Mouse (Mus musculus) heart, adult 18-20 months (tissue): ENCODE data around the gene Hao1. TPM values are rescaled to one million over a fixed set of nuclear protein-coding genes. Genes with fewer than 3 reads are reported as not detected.
A peak's percentile ranks its signal among the peaks of the same experiment; 100 is the strongest.

Source experiments
- DNase-seq, 2 experiments: peaks; one replicate each; pipeline ENCODE4 v3.0.0; 2021 to 2022; ENCODE audit warnings: mixed read lengths in 1 of 2
- long read RNA-seq, 2 experiments: library from polyadenylated mRNA; stranded (forward); transcript quantifications; one replicate each; pipeline ENCODE4 v2.0.0; 2021
- total RNA-seq, 2 experiments: library from RNA; stranded (reverse); gene quantifications; 2 replicates each; pipeline ENCODE4 v1.2.3; 2021

Hao1 gene
- total RNA-seq: not detected
- long read RNA-seq, experiment 1: 0 reads
- long read RNA-seq, experiment 2: 0 reads

DNA sequence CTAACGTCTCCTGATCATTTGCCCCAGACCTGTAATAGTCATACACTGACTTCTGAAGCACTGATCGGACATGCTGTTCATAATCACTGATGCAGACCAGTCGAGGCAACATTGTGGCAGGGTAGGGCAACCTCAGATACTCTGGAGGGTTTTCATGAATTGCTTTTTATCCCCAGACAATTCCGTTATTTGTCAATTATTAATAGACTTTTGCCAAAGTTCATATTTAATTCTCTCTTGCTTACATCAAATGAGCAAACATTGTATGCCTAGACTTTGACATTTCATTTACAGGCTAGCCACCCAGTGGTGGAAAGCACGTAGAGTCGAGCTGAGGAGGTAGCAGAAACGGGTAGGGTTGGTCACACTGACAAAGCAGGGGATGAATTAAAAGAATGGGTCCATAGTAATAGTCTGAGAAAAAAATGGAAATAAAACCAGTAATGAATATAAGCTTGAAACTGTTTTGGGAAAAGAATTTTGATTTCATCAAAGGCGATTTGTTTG, at the start of gene Hao1:
Gene Hao1, minus strand, starts transcription at position 148 of the 507 bp plus-strand sequence.
- DNase-seq: no peak

DNA sequence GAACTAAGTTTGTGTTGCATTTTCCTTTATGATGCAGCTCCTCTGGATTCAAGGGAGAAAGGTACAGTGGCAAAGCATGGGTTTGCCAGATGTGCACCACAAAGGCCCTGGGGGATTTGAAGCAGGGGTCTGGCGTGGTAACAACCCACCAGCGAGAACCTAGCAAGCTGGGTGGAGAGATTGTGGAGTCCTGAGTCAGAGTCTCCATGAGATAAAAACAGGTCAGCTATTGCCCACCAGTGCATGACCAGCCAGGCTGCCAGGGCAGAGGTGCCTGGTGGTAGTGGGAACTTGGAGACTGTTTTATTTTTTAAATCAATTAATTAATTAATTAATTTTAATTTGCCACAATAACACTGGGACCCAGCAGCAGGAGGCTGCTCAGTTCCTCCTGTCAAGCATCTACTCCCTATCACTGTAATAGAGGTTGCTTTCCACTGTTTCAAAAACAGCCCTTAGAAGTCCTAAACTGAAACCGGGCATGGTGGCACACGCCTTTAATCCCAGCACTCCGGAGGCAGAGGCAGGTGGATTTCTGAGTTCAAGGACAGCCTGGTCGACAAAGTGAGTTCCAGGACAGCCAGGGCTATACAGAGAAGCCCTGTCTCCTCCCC, 37.0 kb upstream of the Hao1 start:
- DNase-seq: no peak

DNA sequence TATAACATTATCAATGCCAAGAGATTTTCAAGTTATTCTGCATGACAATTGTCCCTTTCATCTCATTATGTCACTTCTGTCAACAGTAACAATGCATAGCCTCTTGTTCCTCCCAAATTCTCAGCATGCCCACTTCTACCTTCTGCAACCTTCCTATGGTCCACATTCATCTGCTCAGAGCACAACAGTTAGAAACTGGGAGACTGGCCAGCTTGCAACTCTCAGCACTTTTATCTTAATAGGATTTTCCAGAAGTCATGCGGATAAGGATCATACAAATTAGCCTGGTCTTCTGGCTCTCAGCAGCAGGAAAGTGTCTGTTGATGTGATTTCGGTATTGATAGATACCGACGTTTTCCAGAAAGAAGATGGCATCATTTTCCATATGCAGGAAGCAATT, 31.1 kb upstream of the Hao1 start:
- no peak for DNase-seq

DNA sequence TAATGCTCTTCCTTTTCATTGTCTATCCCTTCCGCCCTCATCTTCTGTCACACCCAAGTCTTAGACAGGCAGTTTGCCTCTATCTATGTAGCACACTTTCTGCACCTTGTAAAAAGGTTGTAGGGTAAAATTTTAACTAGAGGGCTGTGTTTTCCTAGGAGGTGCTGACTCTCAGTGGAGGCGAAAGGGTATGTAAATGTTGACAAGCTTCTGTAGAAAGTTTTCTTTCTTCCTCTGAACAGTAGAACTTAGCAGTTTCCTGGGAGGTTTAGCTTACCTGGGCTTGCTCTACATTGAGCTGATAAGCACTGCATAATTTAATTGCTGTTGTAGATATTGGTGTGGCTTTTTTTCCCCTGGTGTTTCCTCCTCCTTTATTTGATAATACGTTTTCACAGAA, 5.3 kb upstream of the Hao1 start:
- DNase-seq: no peak

DNA sequence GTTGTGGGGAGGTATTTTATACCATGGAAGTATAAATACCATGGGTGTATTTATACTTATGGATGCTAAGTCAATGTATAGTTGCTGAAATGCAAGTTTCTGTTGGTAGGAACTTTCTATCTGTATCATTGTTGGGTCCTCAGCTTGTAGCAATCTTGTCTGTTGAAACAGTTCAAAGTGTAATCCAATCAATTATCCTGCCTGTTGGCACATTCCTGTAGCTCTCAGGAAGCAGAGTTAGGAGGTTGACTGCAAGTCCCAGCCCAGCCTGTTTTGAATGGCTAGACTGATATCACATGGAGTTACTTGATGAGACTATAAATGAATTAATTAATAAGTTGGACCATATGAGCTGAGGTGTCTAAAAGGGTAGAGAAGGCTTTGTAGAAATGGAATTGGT, 1.8 kb downstream of the Hao1 start:
- no peak for DNase-seq

DNA sequence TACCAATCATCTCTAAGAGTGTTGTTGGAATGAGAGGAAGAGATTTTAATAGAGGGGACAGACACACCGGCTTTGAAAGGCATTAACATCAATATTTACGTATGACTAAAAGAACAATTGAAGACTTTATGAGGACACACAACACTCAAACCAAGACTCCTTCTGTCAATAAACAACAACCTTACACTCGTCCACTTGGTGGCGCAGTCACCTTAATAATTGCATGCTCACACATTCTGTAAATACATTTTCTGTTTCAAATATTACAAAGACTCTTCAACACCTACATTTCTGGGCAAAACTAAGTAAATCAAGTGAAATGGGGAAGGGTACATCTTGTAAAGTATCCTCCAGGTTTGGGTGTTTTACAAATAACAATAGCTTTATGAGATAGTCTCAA, 4.4 kb downstream of the Hao1 start:
- peak; percentile 17 to 79 for DNase-seq

DNA sequence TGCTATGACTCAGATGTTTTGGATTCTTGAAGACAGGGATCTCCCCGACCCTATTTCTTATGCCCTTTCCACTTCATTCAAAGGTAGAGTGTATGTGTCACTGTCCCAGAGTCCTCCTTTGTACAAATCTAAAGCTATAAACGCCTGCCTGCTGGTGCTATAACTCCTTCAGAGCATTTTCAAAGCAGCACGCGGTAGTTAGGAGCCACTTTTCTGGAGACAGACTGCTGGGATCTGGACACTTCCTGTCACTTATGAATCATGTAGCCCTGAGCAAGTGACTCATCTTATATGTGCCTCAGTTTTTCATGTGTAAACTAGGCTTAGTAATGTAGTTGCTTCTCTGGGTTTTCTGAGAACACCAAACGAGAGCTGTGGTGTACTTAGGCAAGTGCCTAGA, 9.1 kb downstream of the Hao1 start:
- DNase-seq: no peak

DNA sequence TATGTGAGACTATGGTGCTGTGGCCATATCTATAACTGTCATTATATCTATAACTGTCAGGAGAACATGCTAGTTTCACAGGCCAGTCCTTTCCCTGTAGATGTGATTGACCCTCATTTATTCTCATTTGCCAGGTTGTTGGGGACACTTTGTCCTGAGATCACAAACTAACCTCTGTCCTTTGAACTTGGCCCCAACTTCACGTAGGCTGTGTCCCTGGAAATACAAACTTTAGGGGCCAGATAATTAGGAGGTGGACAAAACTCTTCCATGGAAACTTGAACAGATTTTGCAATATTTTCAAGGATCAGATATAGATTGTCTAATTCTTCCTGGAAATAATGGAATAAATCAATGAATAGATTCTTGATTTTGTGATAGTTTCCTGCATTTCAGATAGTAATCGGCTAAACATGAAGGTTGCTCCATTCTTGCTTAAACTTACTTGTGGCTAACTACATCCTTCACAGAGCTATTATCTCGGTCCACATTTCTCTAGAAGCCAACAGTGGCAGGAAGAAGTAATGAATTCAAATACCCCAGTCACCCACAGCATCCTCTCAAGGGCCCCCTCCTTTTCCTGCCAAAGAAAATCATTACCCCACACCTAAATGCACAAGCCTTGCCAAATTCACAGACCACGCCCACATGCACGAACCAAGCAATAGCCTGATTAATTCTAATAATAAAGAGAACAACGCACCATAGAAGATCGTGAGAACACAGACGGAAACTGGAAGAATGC, 9.7 kb downstream of the Hao1 start:
- no peak for DNase-seq

DNA sequence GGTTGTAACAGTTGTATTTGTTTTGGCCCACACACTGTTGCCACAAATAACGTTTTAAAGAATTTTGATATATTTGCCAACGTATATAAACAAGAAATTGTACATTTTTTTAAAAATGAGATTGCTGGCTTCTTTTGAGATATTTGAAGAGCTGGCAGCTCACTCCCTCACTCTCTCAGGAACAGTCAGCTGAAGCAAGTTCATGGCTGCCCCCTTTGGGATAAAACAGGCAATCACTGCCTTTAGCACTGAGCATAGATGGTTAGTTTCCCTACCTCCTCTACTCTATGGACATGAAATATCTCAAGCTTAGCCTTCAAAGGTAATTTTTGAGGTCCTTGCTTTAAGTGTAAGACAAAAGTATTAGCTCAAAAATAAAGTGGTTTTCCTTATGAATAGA, 10.7 kb downstream of the Hao1 start:
- DNase-seq: no peak

DNA sequence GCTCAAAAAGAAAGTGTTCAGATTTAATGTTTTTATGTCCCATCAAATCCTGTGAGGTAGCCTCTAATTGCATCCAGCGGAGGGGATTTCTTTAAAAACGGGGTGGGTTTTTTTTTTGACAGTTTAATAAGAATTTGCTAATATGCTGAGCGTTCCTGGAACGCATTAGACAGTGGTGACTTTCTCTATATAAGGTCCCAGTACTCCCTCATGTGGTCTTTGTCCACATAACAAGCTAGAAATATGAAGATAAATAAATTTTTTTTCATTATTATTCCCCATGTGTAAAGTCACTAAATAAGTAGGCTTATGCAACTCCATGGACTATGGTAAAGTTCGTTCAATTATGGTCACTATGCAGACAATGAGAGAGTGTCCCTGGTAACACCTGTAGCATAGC, 13.1 kb downstream of the Hao1 start:
- DNase-seq: no peak

DNA sequence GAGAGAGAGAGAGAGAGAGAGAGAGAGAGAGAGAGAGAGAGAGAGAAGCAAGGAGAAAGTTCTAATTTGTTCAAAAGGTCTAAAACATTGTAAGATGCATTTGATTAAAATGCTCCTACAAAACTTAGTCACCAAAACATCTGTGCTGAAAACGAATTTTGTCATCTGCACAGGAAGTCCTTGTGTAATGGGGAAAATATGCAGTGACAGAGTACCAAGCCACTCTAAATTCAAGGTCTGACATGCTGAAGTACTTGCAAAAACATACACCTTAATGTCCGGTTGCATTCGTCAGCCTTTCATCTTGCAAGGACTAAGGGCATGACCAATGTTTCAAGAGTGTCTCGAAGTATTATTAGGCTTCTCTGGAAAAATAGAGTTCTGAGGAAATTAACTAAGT, 15.7 kb downstream of the Hao1 start:
- no peak for DNase-seq

DNA sequence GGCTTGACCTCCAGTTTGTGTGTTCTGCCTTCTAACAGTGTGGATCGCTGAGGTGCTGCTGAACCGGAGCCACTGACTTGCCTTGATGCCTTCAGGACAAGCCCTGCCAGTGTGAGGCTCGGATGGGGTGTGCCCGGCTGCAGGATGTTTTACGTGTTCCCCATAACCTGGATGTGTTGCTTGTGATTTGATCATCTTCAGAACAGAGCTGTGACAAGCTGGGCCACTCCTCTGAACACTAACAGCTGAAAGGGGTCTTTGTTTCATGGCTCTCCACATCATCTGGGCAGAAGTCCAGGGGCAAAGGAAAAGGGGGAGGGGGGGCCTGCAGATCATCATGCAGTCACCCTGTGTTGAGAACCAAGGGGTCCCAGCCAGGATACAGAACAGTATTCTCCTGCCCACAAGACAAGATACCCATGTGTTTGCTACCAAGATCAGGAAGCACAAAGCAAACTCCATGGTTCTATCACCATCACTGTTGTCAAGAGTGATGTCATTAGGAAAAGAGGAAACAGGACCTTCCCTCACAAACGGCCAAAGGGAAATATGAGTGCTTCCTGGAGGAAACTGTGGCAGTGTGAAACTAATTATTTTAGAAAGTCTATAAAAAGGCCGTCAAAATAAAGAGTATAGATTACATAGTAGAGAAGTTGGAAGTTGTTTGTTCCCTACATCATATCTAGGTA, 25.9 kb downstream of the Hao1 start:
- DNase-seq: no peak

DNA sequence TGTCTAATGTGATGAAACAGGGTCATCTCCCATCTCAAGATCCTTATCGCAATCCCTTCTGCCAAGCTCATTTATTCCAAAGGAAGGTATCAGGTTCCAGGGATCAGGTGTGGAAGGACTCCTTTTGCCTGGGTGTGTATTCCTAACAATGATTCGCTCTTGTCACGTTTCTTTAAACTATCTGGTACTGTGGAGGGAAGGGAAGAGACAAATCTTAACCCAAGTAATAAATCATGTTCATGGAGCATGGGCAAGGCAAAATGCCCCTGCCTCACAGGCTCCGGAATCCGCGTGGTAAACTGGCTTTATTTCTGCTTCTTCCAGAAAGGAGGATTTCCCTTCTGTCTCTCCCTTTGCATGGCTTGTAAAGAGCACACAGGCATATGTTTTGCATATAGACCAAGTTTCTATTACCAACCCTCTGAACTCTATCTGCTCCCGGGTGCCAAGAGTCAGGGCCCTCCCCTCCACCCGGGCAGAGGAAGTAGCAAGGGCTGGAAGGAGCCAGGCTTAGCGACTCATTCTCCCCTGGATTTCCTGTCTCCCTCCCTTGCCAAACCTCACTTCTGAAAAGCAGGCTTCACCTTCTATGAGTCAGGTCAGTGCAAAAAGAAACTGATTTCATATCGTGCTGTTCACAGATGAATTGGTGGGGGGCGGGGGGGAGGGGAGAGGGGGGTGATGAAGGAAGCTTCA, 26.6 kb downstream of the Hao1 start:
- peak; percentile 9 to 33 for DNase-seq

DNA sequence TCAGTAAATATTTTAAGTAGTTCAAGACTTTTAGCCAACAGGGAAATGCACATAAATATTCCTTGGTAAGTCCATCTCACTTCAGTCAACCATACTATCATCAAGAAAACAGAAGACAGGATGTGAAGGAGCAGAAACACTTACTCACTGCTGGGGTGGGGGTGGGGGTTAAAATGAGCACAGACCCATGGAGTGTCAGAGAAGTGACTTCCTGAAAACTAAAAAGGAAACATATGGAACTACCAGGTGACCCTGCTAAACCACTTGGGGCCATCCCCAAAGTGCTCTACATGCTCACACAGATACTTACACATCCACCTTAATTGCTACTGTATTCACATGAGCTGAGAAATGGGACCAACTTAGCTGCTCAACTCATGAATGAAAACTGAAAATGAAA, 36.1 kb downstream of the Hao1 start:
- DNase-seq: no peak

DNA sequence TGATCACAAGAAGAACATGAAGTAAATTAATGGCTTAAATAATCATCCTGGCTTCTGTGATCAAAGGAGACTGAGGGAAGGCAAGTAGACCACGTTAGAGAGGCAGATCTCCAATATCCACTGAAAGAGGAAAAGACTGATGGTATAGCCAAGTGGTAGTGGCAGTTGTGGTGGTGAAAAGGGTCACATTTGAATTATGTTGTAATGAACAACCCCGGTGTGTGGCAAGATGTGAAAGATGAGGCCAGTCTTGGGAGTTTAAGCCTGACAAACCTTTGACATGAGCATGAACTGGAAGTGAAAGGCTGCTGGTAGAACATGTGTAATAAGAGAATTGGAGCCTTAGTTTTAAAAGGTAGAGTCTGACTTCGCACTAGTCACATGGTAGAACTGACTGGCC, 54.4 kb downstream of the Hao1 start:
- DNase-seq: no peak

DNA sequence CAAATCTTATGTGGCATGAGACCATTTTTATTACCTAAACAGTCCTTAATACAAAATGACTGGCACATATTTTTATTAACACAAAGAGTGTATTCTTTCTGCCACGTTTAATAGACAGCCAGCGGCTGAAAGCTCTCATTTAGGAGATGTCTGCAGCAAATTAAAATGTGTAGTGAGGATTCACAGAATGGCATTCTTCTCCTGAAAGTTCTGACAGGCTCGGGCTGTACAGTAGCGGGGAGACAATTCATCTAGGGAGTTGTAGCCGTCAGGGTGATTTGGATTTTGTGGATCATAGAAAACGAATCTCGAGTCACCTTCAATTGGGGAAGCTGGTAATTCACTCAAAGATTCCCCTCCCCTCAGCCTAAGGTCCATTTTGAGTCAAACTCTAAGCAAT, 55.7 kb downstream of the Hao1 start:
- DNase-seq: no peak

DNA sequence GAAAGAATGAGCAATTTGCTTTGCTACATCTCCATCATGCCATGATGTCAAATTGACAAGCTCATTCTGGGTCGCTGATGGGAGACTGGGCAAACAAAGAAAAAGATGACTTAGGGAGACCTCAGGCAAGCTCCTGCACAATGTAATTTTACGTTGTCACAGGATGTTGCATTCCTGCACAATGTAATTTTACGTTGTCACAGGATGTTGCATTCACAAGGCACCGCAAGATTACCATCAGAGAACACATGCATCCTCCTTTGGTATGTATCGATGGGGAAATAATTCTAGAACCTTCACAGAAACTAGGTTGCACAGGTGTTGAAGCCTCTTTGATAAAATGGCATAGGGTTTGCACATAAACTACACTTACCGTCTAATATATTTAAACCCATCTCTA, 65.5 kb downstream of the Hao1 start:
- DNase-seq: no peak

DNA sequence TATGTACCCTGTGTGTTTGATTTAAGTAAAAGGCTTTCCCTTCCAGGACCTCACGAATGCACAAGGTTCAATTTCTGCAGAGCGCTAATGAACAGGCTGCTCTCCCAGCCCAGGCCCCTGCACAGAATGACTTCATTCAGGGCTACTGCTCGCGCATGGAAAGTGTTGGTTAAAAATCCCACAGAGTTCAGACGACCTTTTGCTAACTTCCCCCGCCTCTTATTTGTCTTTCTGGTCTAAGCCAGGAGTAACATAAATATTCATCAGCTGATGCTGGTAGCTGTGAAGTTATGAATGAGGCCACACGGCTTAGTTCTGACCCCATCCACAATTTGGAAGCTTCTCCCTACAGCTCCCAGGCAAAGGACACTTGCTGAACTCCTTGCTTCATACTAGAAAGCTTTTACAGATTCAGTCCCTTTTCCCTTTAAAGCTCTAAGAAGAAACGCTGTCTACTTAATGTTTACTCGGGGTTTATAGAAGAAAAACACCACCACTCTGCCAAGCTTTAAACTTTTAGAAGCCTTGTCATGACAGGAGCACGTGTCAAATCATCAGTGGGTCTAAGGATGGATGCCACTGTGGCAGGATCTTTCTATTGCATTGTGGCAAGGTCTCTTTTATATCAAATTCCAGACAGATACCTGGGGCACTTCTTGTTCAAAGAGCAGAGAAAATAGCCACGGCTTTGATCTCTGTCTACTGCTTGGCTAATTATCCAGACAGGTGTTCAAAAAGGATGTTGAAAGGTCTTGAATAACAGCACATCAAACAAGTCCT, 67.9 kb downstream of the Hao1 start:
- no peak for DNase-seq

DNA sequence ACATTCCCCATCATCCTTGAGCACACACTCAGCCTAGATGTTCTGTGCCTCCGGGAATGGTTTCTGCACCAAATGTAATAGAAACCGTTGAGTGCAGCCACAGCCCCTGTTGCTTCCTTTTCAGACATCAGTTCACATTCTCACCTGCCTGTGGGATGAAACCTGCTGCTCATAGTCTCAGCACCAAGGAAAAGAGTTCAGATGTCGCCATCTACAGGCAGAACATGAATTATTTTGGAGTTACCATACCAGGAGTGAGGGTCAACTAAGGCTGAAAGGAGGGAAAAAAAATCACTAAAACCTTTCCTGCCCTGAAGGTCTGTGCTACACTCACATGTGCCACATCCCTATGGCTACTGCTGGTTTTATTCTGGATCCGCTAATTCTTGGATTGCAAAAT, 71.5 kb downstream of the Hao1 start:
- no peak for DNase-seq

DNA sequence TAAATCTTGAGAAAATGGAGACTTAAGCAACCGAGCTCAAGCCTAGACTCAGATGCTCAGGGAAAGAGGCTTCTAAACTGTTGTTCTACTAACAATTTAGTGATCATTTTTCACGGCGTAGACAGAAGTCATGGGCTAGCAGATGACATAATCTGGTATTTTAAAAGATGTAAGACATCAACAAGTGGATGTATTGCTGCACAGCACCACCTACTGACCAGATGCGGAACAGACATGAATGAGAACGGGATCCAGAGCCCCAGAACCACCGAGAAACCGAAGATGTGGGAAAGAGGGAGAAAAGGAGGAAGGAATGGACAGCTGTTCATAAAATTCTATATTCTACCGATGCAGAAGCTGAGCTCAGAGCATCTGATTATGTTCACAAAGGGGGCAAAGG, 72.4 kb downstream of the Hao1 start:
- DNase-seq: peak; percentile 44 to 86

DNA sequence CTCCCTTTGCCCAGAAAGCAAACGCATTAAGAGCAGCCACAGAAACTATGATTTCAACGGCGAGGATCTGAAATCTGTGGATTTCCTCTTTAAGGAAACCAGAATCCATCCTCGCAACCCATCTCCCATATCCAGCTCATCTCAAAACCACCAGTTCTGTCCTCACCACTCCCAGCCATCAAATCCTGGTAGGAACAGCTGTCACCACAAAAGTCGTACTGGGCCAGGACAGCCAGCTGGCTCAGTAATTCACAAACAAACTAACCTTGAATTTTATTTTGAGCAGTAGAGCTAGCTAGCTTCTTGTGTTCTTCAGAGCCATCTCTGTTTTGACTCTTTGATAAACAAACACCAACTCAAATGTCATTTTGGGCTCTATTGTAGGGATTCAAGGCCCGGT, 73.0 kb downstream of the Hao1 start:
- DNase-seq: no peak

DNA sequence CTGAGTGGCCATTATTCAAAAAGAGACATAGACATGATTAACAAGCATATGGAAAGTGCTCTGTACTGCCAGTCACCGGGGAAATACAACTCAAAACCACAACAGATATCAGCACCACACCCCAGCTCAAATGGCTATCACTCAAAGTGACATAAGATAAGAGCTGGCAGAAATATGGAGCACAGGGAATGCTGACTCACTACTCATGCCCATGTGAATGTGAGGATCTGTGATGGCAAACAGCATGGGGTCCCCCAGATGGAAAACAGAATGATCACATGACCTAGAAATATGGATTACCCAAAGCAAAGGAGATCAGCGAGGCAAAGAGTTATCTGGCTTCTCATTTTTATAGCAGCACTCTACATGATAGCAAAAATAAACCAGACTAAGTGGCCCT, 89.0 kb downstream of the Hao1 start:
- no peak for DNase-seq
